Mouse (Mus musculus) retina, embryonic 14.5 days (tissue): ENCODE data around the gene Slc38a9.
"Not testable (repeated sequence)": the region's sequence is repeated elsewhere in the genome, so short reads cannot be mapped to it uniquely, and the experiment has no call there.

Source experiments
- DNase-seq: peaks from one replicate; pipeline ENCODE4 v3.0.0-alpha.2; 2015; ENCODE audit warnings: low spot score

Gene Slc38a9

GRCm38 (mm10) chr13:112683970-112684369, 23.4 kb downstream of the Slc38a9 start:
- no peak for DNase-seq

- DNase-seq: no peak
Observed at GRCm38 (mm10) chr13:112686155-112686554, 25.6 kb downstream of the Slc38a9 start.

GRCm38 (mm10) chr13:112692870-112693553, 32.5 kb downstream of the Slc38a9 start:
- DNase-seq: no peak

- no peak for DNase-seq
Observed at GRCm38 (mm10) chr13:112695526-112696240, 35.1 kb downstream of the Slc38a9 start.

GRCm38 (mm10) chr13:112701256-112701655, 40.7 kb downstream of the Slc38a9 start:
- no peak for DNase-seq

GRCm38 (mm10) chr13:112706351-112706750, 45.8 kb downstream of the Slc38a9 start:
- no peak for DNase-seq

- DNase-seq: no peak
Observed at GRCm38 (mm10) chr13:112720078-112720736, 59.7 kb downstream of the Slc38a9 start.

- peak; percentile 73 for DNase-seq
Observed at GRCm38 (mm10) chr13:112721946-112722729, 61.6 kb downstream of the Slc38a9 start.

- DNase-seq: not testable (repeated sequence)
Observed at GRCm38 (mm10) chr13:112724260-112724659, 63.7 kb downstream of the Slc38a9 start.

GRCm38 (mm10) chr13:112726002-112726401, 65.5 kb downstream of the Slc38a9 start:
- DNase-seq: no peak

GRCm38 (mm10) chr13:112733311-112733710, 72.8 kb downstream of the Slc38a9 start:
- DNase-seq: no peak

- DNase-seq: peak; percentile 28
Observed at GRCm38 (mm10) chr13:112734906-112735713, 74.6 kb downstream of the Slc38a9 start.

GRCm38 (mm10) chr13:112736407-112736806, 75.9 kb downstream of the Slc38a9 start:
- DNase-seq: no peak

GRCm38 (mm10) chr13:112737110-112737509, 76.6 kb downstream of the Slc38a9 start:
- DNase-seq: no peak

- no peak for DNase-seq
Observed at GRCm38 (mm10) chr13:112738005-112738404, 77.5 kb downstream of the Slc38a9 start.

GRCm38 (mm10) chr13:112740073-112740472, 79.5 kb downstream of the Slc38a9 start:
- no peak for DNase-seq

GRCm38 (mm10) chr13:112742076-112742830, 81.7 kb downstream of the Slc38a9 start:
- no peak for DNase-seq

- no peak for DNase-seq
Observed at GRCm38 (mm10) chr13:112743647-112744046, 83.1 kb downstream of the Slc38a9 start.

GRCm38 (mm10) chr13:112744061-112744849, 83.7 kb downstream of the Slc38a9 start:
- DNase-seq: no peak
